Mouse (Mus musculus) cerebellum, adult 9-10 months (tissue): ENCODE measurements around the gene Tmod4.
"Not testable (repeated sequence)": the region's sequence is repeated elsewhere in the genome, so short reads cannot be mapped to it uniquely, and the experiment has no call there.

Experiments used
- DNase-seq: peaks from one replicate; pipeline ENCODE4 v3.0.0; 2022

Tmod4 gene

DNA sequence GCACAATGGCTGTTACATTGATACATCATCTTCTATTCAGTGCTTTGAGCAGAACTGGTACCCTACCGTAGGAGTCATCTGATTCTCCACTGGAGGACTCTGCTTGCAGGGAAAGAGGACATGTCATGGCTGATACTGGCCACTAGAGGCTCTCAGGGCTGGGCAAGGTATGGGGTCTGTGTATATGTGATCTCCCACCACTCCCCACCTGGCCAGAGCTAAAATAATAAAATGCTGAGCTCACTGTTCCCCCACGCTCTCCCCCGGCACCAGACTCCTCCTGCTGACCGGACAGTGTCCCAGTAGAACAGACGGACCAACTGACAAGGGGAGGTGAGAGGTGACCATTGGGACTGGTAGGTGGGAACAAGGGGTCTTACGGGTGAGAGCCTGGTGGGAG is at the start of gene Tmod4:
Gene Tmod4 (plus strand): TSS at position 231 of the 400 bp plus-strand sequence.
- DNase-seq, result no peak

DNA sequence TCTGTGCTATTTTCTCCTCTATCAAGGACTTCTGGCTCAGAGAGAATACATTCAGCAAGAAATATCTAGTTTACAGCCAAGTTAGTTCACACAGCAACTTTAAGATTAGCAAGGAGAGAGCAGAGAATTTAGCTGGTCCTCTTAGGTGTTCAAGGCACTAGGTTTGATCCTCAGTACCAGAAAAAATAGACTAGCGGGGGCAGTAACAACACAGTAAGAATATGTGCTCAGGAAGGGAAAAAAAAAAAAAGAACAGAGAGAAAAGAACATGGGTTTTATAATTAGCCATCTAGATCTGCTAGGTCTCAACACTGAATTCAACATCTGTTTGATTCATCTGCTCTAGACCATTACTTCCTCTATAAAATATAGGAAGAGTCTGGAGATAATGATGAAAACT is 36.2 kb upstream of the Tmod4 start:
- DNase-seq, result no peak

DNA sequence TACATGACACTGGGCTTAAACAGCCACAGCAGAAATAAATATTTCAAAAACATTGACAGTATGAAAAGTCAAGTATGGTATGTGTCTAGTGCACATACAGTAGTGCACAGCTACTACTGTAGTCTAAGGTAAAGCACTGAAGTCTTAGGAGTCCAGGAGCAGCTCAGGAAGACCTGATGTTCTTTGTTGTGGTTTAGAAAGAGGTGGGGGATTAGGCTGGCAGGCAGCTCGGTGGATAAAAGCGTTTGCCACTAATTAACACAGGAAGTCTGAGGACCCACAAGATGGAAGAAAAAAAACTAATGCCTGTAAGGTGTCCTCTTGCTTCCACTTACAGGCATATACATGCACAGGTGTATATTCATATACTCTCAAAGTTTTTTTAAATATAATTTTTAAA is 23.4 kb upstream of the Tmod4 start:
- DNase-seq, result no peak

DNA sequence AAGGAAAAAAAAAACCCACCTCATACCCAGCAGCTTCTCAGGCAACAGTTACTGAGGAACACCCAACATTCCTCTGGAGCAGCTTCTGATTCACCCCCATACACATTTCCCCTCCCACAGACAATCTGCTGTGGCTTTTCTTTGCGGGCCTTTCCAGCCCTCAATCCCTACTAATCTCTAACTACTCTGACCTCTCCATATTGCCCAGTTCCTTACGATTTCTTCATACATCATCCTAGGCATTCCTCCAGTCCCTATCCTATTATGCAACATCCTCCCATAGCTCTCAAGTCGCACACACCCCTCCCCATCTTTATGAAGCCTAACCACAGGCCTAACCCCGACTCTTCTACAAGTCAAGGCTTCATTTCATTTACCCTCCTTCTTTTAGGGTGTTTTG is 19.2 kb upstream of the Tmod4 start:
- DNase-seq, result no peak

DNA sequence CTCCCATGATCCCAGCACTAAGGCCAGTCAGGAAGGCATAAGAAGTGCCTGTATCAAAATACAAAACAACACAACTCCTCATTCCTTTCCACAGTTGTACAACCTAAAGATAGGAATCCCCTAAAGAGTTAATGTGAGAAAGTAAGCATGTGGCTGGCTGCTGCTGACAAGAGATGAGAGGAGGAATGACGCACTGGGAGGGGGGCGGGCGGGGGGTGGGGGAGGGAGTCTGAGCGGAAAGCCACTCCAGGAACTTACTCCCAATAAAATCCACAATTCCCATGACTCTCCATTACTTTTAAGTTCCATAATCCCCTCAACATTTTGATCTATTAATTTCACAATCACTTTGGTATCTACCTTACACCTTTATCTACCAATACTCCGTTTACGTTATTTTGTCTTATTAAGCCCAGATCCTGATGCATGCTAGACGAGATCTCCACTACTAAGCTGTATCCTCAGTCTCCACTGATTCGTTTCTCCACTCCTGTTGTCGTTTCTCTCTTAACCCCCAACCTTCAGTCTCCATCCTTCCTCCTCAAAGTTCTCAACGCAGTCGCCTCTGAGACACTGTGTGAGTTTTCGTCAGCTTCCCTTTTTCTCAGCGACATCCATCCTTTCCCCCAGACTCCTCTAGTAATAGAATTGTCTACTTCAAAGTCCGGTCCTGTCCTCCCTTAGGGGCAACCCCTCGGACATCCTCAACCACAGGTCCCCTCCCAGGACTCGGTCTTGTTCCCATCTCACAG is 18.5 kb upstream of the Tmod4 start:
- DNase-seq, result no peak

DNA sequence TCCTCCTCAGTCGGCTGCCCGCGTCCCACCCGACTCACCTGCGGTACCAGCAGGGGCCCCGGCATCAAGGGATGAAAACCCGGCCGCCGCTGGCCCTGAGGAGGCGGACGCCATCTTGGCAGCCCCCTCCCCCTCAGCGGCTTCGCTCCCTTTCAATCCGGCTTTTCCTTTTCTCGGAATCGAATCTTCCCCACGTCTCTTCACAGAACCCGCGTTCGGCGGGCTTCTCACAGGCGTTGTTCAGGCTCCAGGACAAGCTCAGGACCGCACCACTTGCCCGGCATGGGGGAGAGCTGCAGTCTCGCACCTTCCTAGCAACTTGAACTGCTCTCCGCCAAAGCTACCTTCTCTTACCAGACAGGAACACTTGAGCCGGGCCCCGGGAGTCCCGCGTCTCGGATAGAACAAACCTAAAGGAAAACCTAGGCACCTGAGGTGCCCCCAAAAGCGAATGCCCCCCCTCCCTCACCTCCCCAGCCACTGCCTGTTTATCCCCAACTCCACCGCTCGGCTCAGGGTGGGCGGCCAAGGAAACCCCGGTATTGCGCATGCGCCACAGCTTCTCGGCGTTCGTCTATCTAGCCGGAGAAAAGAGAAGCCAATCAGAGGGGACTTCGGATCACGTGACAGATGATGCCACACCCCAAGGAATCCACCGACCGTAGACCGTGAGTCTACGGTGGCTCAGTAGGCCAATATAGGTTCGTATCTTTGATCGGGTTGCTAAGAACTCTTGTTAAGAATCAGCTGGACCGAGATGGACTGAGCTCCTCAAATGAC is 17.7 kb upstream of the Tmod4 start, which contains the start of gene Pip5k1a:
Gene Pip5k1a (minus strand): TSS at position 593 of the 780 bp plus-strand sequence.
- peak; percentile 97 for DNase-seq

DNA sequence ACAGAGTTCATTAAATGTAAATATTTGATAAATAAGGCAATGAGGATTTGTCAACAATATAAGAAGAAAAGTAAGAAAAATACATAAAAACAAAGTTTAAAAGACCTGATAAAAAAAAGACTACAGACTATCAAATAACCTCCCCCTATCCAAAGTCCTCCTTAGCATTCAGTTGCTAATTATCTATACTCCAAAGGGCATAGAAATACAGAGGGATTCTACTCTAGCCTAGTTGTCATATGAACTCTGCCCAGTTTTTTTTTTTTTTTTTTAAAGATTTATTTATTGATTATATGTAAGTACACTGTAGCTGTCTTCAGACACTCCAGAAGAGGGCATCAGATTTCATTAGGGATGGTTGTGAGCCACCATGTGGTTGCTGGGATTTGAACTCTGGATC is 17.0 kb upstream of the Tmod4 start:
- not testable (repeated sequence) for DNase-seq

DNA sequence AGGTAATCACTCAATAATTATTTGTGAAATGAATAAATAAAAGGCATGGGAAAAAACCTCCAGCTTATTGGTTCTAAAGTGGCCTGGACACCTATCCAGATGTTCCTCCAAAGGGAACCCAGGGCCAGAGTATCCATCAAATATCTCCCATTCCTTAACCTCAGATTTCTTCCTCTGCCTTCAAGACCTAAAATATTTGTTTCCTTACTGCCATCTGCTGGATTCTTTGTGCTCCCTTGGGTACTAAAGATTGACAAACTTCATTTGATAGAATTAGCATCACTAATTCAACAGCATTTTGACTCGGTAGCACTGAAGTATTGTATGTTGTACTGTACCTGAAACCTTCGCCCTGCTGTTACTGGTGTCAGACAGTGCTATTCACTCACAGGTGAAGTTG is 16.4 kb upstream of the Tmod4 start:
- DNase-seq, result no peak

DNA sequence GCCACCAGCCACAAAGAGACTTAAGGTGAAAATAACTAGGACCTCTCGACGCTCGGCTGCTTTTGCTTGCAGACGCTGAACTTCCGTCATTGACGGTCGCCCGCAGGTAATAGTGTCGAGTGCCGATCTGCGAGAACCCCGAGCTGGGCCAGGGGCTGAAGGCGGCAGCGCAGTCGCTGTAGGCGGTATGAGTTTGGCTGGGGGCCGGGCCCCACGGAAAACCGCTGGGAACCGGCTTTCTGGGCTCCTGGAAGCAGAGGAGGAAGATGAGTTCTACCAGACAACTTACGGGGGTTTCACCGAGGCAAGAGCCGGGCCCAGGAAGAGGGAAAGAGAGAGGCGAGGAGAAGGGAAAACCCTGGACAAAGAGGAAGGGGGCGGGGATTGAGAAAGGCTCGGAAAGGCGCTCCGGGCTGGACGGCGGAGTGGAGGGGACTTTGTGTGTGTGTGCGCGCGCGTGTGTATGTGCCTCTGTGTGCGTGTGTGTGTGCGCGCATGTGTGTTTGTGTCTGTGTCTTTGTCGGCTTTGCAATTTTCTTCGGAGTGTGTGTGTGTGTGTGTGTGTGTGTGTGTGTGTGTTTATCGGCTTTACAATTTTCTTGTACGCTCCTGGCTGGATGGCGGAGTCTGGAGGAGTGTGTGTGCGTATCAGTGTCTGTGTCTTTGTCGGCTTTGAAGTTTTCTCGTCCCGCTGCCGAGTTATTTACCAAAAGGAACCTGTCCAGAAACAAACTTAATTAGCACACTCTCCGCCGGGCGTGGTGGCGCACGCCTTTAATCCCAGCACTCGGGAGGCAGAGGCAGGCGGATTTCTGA is 13.2 kb upstream of the Tmod4 start, which contains the start of gene Vps72:
Gene Vps72 (plus strand): TSS at position 112 of the 816 bp plus-strand sequence.
- peak; percentile 83 for DNase-seq

DNA sequence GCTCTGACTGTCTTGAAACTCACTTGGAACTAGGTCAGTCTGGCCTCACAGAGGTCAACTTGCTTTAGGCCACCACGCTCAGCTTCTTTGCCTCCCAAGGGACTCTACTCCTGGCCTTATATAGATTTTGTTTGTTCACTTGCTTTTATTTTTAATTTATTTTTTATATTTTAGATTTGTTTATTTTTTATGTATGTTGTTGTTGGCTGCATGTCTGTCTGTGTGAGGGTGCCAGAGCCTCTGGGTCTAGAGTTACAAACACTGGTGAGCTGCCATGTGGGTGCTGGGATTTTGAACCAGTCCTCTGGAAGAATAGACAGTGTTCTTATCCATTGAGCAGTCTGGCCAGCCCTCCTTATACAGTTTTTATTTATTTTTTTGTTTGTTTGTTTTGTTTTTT is 11.5 kb upstream of the Tmod4 start:
- DNase-seq, result no peak

DNA sequence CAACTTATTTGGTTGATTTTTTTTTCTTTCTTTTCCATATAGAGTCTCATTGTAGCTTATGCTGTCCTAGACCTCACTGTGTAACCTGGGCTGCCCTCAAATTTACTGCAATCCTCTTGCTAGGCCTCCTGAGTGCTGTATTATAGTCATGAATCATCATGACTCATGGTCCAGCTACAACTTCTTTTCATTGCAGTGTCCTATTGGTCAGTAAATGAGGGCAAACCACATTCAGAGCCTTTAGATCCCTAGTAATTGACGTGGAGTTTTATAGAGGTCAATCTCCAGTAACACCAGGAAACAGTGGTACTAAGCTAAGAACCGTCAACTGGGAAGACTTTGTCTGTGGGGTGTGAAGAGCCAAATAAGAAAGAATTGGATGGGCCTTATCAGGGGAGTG is 6.5 kb upstream of the Tmod4 start:
- no peak for DNase-seq

DNA sequence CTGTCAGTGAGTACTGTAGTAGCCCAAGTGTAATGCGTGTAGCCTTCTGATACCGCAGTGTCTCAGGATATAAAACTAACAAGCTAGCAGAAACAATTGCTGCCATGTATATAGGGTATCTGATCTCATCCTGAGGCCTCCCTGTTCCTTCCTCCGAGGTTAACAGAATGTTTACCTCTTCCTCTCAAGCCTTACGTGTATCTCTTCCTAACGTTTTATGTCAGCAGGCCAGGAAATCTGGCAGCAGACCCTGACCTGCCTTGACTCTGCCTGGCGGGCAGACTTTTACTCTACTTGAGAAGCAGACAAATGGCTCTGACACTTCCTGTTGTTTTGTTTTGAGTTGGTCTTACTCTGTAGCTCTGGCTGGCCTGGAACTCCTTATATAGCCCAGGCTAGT is 2.7 kb upstream of the Tmod4 start:
- DNase-seq, result no peak

DNA sequence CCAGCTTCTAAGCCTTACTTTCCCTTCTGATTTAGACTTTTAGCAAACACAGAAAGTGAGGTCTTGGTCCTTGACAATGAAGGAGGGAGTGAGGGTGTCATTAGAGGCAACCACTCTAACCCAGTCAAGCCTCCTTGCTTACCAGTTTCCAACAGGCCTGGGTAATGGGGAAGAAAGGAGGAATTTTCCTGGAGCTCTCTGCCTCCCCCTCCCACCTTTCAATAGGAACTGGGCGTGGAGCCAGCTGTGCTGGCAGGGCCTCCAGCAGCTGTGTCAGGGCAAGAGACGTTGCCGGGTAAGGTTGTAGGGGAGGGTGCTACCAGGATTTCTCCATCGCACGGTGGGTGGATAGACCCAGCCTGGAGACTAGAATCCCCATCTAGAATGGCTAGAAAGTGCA is 696 bp downstream of the Tmod4 start:
- DNase-seq, result no peak

DNA sequence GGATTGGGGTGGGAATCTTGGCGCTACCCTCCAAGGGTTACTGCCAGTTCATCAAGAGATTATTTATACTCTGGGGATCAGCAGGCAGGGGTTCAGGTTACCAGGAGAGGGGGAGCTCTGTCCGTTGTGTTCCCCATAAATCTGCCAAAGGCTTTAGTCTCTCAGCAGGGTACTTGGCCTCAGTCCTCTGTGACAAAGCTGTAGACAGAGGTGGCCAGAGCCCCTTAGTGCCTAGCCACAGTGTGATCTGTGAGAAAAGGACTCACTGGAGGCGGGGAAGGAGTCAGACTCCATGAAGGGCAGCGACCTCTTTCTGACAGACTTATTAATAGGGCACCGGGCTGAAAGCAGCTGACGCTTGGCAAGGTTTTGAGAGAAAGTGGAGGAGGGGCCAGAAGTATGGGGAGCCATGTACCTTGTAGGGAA is 5.0 kb downstream of the Tmod4 start:
- peak; percentile 75 for DNase-seq

DNA sequence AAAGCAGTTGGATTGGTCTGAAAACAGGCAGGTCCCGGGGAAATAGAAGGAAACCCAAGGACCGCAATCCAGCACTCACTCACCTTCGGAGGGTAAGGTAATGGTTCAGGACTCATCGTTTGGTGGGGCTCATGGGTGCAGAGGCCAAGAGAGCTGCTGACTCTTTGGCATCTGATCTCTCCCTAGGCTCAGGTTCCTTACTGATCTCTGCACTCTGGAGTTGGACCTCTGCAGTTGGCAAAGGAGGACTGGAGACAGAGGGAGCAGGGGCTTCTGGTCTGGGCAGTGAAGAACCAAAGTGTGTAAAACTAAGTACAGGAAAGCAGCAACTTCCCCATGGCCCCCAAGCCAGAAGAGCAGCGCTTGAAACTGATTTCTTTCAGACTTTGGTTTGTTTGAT is 5.8 kb downstream of the Tmod4 start:
- no peak for DNase-seq

DNA sequence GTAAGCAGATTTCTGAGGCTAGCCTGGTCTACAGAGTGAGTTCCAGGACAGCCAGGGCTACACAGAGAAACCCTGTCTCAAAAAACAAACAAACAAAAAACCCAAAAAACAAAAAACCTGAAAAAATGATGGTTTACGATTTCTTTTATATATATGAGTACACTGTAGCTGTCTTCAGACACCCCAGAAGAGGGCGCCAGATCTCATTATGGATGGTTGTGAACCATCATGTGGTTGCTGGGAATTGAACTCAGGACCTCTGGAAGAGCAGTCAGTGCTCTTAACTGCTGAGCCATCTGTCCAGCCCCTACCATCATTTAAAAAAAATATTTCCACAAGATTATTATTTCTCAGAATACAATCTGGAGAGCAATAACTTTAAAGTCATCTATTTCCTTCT is 8.1 kb downstream of the Tmod4 start:
- DNase-seq, result peak; percentile 37

DNA sequence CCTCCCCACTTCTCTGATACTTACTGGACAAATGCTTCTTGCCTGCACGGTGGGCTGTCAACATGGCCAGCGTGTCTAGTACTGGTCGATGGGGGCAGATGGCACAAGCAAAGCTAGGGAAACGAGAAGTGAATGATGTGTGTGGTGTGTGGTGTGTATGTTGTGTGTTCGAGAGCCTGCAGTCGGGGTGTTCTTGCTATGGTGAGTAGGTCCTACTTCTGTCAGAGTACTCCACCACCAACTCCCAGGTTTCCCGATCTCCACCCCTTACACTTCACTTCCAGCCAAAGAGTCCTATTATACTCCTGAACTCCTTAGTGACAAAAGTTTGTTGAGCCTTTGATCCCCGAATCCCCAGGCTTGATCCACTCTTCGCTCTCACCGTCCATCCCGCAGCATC is 8.9 kb downstream of the Tmod4 start:
- DNase-seq, result no peak

DNA sequence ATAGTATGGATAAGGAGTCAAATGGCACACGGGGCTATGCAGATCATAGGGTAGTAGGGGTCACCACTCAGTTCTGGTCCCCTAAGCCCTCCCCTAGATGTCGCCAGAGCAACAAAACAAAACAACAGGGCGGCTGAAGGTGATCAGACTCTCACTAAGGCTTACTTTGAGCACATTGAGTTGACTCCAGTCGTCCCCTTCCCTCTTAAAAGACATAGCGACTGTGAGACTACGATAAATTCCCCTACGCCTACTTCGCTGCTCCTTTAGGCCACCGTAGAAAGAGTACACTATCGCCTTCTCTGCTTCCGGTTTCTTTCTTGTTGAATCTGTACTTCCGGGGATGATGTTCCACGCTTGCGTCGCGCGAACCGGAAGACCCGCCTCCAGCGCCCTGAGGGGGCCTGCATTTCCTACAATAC is 9.4 kb downstream of the Tmod4 start, which contains the start of the genes Scnm1 and Lysmd1:
Gene Scnm1 (minus strand): TSS at position 332 of the 422 bp plus-strand sequence.
Gene Lysmd1 (plus strand): TSS at position 409 of the 422 bp plus-strand sequence.
- DNase-seq, result peak; percentile 97

DNA sequence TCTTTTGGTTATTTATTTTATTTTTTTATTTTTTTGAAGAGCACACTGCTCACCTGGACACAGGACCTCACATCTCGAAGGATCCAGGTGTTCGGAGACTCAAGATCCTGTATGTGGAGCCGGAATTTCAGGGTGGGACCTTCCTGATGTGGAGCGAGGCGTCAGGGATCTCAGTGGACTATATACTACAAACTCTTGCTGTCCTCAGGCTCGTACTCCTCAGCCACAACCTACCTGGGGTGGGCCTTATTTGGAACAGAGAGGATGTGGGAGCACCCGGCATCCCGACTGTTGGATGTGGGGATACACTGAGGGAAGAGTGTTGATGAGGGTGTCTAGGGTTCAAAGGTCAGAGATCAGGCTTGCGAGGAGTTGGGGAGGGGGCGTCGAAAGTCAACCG is 9.9 kb downstream of the Tmod4 start:
- not testable (repeated sequence) for DNase-seq

DNA sequence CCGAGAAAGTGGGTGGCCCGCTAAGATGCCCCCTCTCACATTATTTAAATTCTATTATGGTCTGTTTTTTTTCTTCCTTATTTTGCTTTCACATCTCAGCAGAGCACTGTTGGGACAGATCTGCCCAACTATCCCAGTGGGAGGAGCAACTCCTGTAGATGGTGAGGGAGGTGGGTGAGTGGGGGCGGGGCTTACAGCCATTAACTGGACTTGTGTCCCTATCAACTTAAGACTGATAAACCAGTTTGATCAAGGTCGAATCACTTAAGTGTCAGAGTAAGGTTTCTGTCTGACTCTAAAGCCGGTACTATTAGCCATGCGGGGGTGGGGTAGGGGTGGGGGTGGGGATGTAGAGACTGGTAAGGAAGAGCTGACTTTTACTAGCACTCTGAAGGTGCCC is 10.7 kb downstream of the Tmod4 start:
- peak; percentile 71 for DNase-seq

DNA sequence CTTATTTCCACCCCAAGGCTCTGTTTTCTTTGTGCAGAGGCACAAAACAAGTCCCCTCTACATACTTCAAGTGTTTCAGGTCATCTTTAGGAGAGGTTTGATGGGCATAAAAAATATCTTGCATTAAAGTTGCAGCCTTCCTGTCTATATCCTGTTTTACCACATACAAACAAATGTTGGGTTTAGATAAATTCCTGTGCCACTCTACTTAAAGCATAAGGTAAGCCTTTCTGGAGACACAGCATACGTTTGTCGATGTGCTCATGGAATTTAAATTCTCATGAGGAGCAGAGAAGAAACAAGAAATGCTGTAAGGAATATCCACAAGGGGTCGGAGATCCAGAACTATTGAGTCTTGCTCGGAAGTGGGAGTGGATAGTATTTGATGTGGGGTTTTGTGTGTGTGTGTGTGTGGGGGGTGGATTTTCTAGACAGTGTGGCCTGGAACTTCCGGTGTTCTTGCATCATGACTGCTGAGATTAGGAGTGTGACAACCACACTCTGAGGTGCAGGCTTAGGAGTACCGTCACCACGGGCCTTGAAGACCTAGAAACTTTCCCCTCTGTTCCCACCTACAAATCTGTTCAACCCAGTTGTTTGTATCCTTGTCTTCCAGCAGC is 11.3 kb downstream of the Tmod4 start:
- DNase-seq, result no peak

DNA sequence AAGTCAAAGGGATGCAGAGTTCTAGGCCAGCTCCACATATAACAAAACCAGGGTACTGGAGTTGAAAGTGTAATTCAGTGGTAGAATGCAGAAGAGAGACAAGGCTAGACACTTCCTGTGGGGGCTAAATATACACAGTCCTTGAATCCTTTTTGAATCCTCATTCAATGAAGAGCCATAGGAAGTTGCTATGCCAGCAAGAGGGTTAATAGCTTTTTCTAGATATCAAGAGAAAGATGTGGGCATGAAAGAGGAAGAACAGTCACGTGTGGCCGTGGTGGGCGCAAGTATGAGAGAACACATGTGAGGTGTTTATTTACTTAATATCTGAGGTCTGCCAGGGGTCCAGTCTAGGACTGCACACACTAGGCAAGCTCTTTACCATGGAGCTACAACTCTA is 12.1 kb downstream of the Tmod4 start:
- DNase-seq, result no peak
